Mouse (Mus musculus) heart, postnatal 10 days (tissue): ENCODE results near the gene Gm11116. TPM values are rescaled to one million over a fixed set of nuclear protein-coding genes. Genes with fewer than 3 reads are reported as not detected.
"Not testable (repeated sequence)": the region's sequence is repeated elsewhere in the genome, so short reads cannot be mapped to it uniquely, and the experiment has no call there.

Source experiments
- DNase-seq, 2 experiments: peaks; one replicate each; pipeline ENCODE4 v3.0.0; 2021
- intact Hi-C: fragments of 180-260 bp; cut with DNase I; formaldehyde crosslinking; loops from one replicate; pipeline ENCODE4 v1.15.1; 2025
- total RNA-seq, 2 experiments: library from RNA; stranded (reverse); gene quantifications; 2 replicates each; pipeline ENCODE4 v1.2.3; 2021

The Gm11116 gene
- total RNA-seq: not detected

GRCm38 (mm10) chr5:88111430-88111829 lies at the start of gene Gm11116:
Gene Gm11116 (minus strand): TSS chr5:88111530.
- DNase-seq: no peak

GRCm38 (mm10) chr5:88153999-88154398 lies 42.7 kb upstream of the Gm11116 start, which contains the start of gene Gm11115:
Gene Gm11115 (minus strand): TSS chr5:88154099.
- intact Hi-C loops: no loop called here
- no peak for DNase-seq

More at GRCm38 (mm10) chr5:88111430-88111829, at the start of gene Gm11116:
- intact Hi-C loops: no loop called here

- intact Hi-C loops, DNase-seq: not testable (repeated sequence)
These were observed 25.1 kb downstream of the Gm11116 start, which contains the start of gene Smr2 for GRCm38 (mm10) chr5:88086256-88086655. Gene Smr2 (plus strand): TSS chr5:88086556.

Other genes starting within 250 kb of the Gm11116 start
- gene Odam, start 226.5 kb downstream of the Gm11116 start, total RNA-seq: not detected
- not detected for gene Csn3, start 186.0 kb downstream of the Gm11116 start, total RNA-seq
- gene 2310003L06Rik, start 142.1 kb downstream of the Gm11116 start, total RNA-seq: not detected
- gene Gm28434, start 142.0 kb downstream of the Gm11116 start, total RNA-seq: not detected
- gene Cabs1, start 132.1 kb downstream of the Gm11116 start, total RNA-seq: not detected
- gene Smr3a, start 109.0 kb downstream of the Gm11116 start, total RNA-seq: not detected
- gene Smr2, start 25.0 kb downstream of the Gm11116 start, total RNA-seq: not detected
- not detected for gene Gm11115, start 42.6 kb upstream of the Gm11116 start, total RNA-seq
- not detected for gene Gm7714, start 157.4 kb upstream of the Gm11116 start, total RNA-seq
- not detected for gene Prol1, start 205.8 kb upstream of the Gm11116 start, total RNA-seq